Mouse (Mus musculus): ENCODE results near the gene Foxn2. TPM values are rescaled to one million over a fixed set of nuclear protein-coding genes. Genes with fewer than 3 reads are reported as not detected.
"Not testable (repeated sequence)": the region's sequence is repeated elsewhere in the genome, so short reads cannot be mapped to it uniquely, and the experiment has no call there.

Foxn2 gene
- polyA plus RNA-seq, 1 experiment = 35.4 TPM

DNA sequence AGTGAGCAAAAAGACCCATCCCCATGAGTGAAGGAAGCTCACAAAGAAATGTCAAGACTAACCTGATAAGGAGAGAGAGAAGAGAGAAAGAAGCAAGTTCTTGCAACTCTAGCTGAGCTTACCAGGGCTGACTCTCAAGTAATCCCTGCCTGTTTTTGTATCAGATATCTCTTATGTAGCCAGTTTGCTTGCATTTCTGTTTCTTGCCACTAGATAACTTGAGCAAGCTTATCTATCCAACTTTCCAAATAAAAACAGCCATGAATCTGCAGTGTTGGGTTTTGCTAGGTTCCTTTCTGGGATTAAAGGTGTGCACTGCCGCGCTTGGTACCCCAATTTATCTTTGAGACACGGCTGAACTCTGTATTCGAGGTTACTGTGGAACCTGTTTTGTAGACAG, 4.2 kb upstream of the Foxn2 start:
- peaks cover 5% of the 10 kb centered on the region for H3K4me1 ChIP-seq (ENCODE audit: control insufficient read depth, insufficient read depth, low read length)
- no peaks in the 10 kb centered on the region for H3K36me3 ChIP-seq (ENCODE audit: control insufficient read depth, insufficient read depth, low read length, poor library complexity, severe bottlenecking)
- no peak overlapping the region for H3K9ac ChIP-seq (ENCODE audit: low read depth, poor library complexity, severe bottlenecking)
- no peaks in the 10 kb centered on the region for H3K9me3 ChIP-seq (replicated peaks; ENCODE audit: control insufficient read depth, insufficient read depth, low read length, poor library complexity, severe bottlenecking)
- no peak overlapping the region for H3K27ac ChIP-seq (ENCODE audit: insufficient read depth, low read length)
- H3K27me3 ChIP-seq (ENCODE audit: control insufficient read depth, insufficient read depth, low read length, poor library complexity, severe bottlenecking) = no peaks in the 10 kb centered on the region
- TF ChIP-seq POLR2A (IDR thresholded peaks at IDR 0.05; ENCODE audit: insufficient read depth, low read length) = no peak
- no peak for TF ChIP-seq EP300 (IDR thresholded peaks at IDR 0.05; ENCODE audit: insufficient read depth, low read depth, low read length)
- no peak for TF ChIP-seq CTCF (IDR thresholded peaks at IDR 0.05; ENCODE audit: low read depth, low read length)
- no peak overlapping the region for H3K4me3 ChIP-seq (ENCODE audit: low read depth, low read length)

DNA sequence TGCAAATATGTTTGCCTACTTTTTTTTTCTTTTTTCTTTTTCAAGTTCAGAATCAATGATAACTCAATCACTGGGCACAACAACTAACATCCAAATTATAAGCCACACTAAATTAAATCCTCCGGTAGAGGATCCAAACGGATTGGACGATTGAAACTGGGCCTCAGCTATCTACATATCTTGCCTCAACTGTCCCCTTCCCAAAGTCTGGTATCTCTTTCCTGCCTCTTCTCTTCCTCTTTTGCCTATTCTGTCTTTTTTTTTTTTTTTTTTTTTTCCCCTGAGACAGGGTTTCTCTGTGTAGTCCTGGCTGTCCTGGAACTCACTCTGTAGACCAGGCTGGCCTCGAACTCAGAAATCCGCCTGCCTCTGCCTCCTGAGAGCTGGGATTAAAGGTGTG, 3.8 kb upstream of the Foxn2 start:
- H3K27ac ChIP-seq (ENCODE audit: insufficient read depth, low read length); H3K4me3 ChIP-seq (ENCODE audit: low read depth, low read length); H3K4me1 ChIP-seq (ENCODE audit: control insufficient read depth, insufficient read depth, low read length); H3K9ac ChIP-seq (ENCODE audit: low read depth, poor library complexity, severe bottlenecking); H3K9me3 ChIP-seq (replicated peaks; ENCODE audit: control insufficient read depth, insufficient read depth, low read length, poor library complexity, severe bottlenecking); H3K27me3 ChIP-seq (ENCODE audit: control insufficient read depth, insufficient read depth, low read length, poor library complexity, severe bottlenecking); H3K36me3 ChIP-seq (ENCODE audit: control insufficient read depth, insufficient read depth, low read length, poor library complexity, severe bottlenecking): not testable (repeated sequence)

DNA sequence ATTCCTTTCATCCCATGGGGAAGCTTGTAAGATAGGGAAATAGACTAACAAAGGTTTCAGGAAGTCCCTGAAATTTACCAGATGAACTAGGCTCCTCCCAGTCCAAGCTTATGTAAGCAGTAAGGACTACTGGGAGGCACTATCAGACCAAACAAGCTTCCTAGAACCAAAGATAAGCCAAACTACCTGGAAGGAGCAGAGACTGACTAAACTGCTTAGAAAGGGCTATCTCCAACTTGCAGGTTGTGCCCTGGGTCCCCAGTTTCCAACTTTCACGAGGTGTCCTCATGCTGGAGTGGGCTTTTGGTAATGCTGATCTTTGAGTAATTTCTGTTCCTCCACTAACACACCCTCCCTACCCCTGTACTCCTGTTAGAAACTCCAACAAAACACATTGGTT, 3.1 kb upstream of the Foxn2 start:
- Histone ChIP-seq H3K9ac (ENCODE audit: low read depth, poor library complexity, severe bottlenecking) (no peak overlapping the region), H3K36me3 (ENCODE audit: control insufficient read depth, insufficient read depth, low read length, poor library complexity, severe bottlenecking) (no peaks in the 10 kb centered on the region), H3K27ac (ENCODE audit: insufficient read depth, low read length) (no peak overlapping the region), H3K4me1 (ENCODE audit: control insufficient read depth, insufficient read depth, low read length) (peaks cover 5% of the 10 kb centered on the region), H3K4me3 (ENCODE audit: low read depth, low read length) (no peak overlapping the region), H3K27me3 (ENCODE audit: control insufficient read depth, insufficient read depth, low read length, poor library complexity, severe bottlenecking) (no peaks in the 10 kb centered on the region), H3K9me3 (replicated peaks; ENCODE audit: control insufficient read depth, insufficient read depth, low read length, poor library complexity, severe bottlenecking) (no peaks in the 10 kb centered on the region)
- TF ChIP-seq EP300 (IDR thresholded peaks at IDR 0.05; ENCODE audit: insufficient read depth, low read depth, low read length) = no peak
- TF ChIP-seq POLR2A (IDR thresholded peaks at IDR 0.05; ENCODE audit: insufficient read depth, low read length) = no peak
- no peak for TF ChIP-seq CTCF (IDR thresholded peaks at IDR 0.05; ENCODE audit: low read depth, low read length)

DNA sequence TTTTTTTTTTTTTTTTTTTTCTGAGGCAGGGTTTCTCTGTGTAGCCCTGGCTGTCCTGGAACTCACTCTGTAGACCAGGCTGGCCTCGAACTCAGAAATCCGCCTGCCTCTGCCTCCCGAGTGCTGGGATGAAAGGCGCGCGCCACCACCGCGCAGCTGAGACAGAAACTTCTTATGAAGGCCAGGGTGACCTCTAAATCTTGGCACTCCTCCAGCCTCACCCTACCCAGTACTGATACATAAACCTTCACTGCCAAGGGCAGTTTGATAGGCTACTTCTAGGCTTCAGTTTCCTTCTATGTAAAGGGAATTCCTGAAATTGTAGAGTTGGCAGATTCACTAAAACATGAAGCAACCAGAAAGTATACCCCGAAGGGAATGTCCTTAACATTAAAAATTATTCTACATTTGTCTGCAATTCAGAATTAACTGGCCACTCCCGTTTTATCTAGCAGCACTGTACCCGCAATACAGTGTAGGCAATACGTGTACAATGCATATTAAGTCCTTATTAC, 918 bp upstream of the Foxn2 start:
- peaks cover 2% of the 10 kb centered on the region for H3K4me1 ChIP-seq (ENCODE audit: control insufficient read depth, insufficient read depth, low read length)
- TF ChIP-seq POLR2A (IDR thresholded peaks at IDR 0.05; ENCODE audit: insufficient read depth, low read length) (no peak), EP300 (IDR thresholded peaks at IDR 0.05; ENCODE audit: insufficient read depth, low read depth, low read length) (no peak), CTCF (IDR thresholded peaks at IDR 0.05; ENCODE audit: low read depth, low read length) (no peak)
- no peak overlapping the region for H3K27ac ChIP-seq (ENCODE audit: insufficient read depth, low read length)
- peak overlapping the region; percentile 70 for H3K9ac ChIP-seq (ENCODE audit: low read depth, poor library complexity, severe bottlenecking)
- no peaks in the 10 kb centered on the region for H3K27me3 ChIP-seq (ENCODE audit: control insufficient read depth, insufficient read depth, low read length, poor library complexity, severe bottlenecking)
- no peaks in the 10 kb centered on the region for H3K9me3 ChIP-seq (replicated peaks; ENCODE audit: control insufficient read depth, insufficient read depth, low read length, poor library complexity, severe bottlenecking)
- no peaks in the 10 kb centered on the region for H3K36me3 ChIP-seq (ENCODE audit: control insufficient read depth, insufficient read depth, low read length, poor library complexity, severe bottlenecking)
- no peak overlapping the region for H3K4me3 ChIP-seq (ENCODE audit: low read depth, low read length)

DNA sequence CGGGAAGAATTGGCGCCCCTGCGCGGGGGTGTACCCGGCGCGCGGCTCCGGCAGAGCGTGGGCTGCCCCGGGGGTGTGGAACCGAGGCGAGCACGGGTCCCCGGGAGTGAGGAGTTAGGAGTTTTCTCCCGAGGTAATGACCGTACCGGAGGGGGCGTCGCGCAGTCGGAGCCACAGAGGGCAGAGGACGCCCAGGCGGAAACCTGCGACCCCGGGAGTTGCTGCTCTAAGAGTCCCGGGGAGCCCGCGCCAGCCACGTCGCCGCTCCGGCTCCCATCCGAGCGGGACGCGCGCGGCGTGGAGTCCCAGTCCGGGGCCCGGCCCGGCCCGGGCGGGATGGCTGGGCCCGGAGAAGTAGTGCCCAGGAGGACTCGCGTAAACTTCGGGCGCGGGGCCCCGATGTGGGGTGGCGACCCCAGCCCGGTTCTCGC, 505 bp downstream of the Foxn2 start:
- H3K9me3 ChIP-seq (replicated peaks; ENCODE audit: control insufficient read depth, insufficient read depth, low read length, poor library complexity, severe bottlenecking) = no peaks in the 10 kb centered on the region
- no peaks in the 10 kb centered on the region for H3K36me3 ChIP-seq (ENCODE audit: control insufficient read depth, insufficient read depth, low read length, poor library complexity, severe bottlenecking)
- H3K27me3 ChIP-seq (ENCODE audit: control insufficient read depth, insufficient read depth, low read length, poor library complexity, severe bottlenecking) = no peaks in the 10 kb centered on the region
- H3K4me3 ChIP-seq (ENCODE audit: low read depth, low read length) = peak overlapping the region; percentile 76
- H3K27ac ChIP-seq (ENCODE audit: insufficient read depth, low read length) = peak overlapping the region; percentile 5
- TF ChIP-seq CTCF (IDR thresholded peaks at IDR 0.05; ENCODE audit: low read depth, low read length) (no peak), EP300 (IDR thresholded peaks at IDR 0.05; ENCODE audit: insufficient read depth, low read depth, low read length) (no peak), POLR2A (IDR thresholded peaks at IDR 0.05; ENCODE audit: insufficient read depth, low read length) (no peak)
- peak overlapping the region; percentile 99 for H3K9ac ChIP-seq (ENCODE audit: low read depth, poor library complexity, severe bottlenecking)
- no peaks in the 10 kb centered on the region for H3K4me1 ChIP-seq (ENCODE audit: control insufficient read depth, insufficient read depth, low read length)

DNA sequence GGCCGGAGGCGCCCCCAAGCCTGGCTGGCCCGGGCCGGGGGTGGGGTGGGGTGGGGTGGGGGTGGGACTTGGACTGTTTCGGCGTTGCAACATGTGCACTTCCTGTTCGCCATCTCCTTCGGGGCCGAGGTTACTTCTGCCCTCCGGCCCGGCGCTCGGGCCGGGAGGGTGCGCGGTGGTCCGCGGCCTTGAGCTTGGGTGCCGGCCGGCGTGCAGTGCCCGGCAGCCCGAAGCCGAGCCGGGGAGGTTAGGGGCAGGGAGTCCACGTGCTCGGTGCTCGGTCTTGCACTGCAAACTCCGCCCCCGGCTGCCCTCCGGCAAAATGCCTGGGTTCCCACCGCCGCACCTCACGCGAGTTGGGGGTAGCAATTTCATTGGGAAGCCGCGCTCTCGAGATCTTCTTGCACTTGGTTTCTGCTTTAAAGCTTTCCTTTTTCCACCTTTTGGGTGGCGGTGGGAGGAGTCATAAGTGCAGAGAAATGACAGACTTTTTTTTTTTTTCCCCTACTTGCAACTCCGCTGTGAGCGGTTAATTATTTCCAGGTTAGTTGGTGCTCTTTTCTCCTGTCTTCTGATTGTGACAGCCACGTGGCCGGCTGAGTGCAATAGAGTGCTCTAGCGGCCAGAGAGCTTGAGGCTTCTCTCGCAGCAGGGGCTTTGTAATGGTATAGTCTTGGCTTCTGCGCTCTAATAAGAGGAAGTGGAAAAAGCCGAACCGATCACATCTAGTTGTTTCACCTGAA, 1.1 kb downstream of the Foxn2 start:
- H3K27me3 ChIP-seq (ENCODE audit: control insufficient read depth, insufficient read depth, low read length, poor library complexity, severe bottlenecking) = no peaks in the 10 kb centered on the region
- H3K9ac ChIP-seq (ENCODE audit: low read depth, poor library complexity, severe bottlenecking) = peak overlapping the region; percentile 99
- H3K36me3 ChIP-seq (ENCODE audit: control insufficient read depth, insufficient read depth, low read length, poor library complexity, severe bottlenecking) = no peaks in the 10 kb centered on the region
- H3K4me1 ChIP-seq (ENCODE audit: control insufficient read depth, insufficient read depth, low read length) = no peaks in the 10 kb centered on the region
- TF ChIP-seq CTCF (IDR thresholded peaks at IDR 0.05; ENCODE audit: low read depth, low read length) (no peak), POLR2A (IDR thresholded peaks at IDR 0.05; ENCODE audit: insufficient read depth, low read length) (no peak), EP300 (IDR thresholded peaks at IDR 0.05; ENCODE audit: insufficient read depth, low read depth, low read length) (no peak)
- H3K4me3 ChIP-seq (ENCODE audit: low read depth, low read length) = peak overlapping the region; percentile 76
- no peak overlapping the region for H3K27ac ChIP-seq (ENCODE audit: insufficient read depth, low read length)
- no peaks in the 10 kb centered on the region for H3K9me3 ChIP-seq (replicated peaks; ENCODE audit: control insufficient read depth, insufficient read depth, low read length, poor library complexity, severe bottlenecking)
